Mouse (Mus musculus) MEL (cell line): ENCODE measurements at regions not wholly inside any gene's neighbourhood (a gene's known extent, or its start where the extent isn't known, plus 50 kb on each side); places are given as distances from the start of the nearest gene placed in this dataset.

Experiments used
- DNase-seq: peaks from one replicate; pipeline ENCODE4 v3.0.0; 2011; ENCODE audit warnings: low read depth, low spot score
- H3K27ac ChIP-seq: 2 replicates; pipeline ENCODE4 v1.5.1; 2012; ENCODE audit warnings: low read depth, mild to moderate bottlenecking, control low read depth, low read length, moderate library complexity; ENCODE audit not compliant: control insufficient read depth
- H3K27me3 ChIP-seq, 2 experiments: fragments of 150-350 bp in 1 of 2; sonication (generic) in 1 of 2; 2 replicates each; pipeline ENCODE4 v1.6.1; 2012; ENCODE audit warnings: low read length in 2 of 2, mild to moderate bottlenecking in 2 of 2, improper control_type of control experiment in 1 of 2, moderate library complexity in 1 of 2; ENCODE audit not compliant: insufficient read depth in 2 of 2, control insufficient read depth in 1 of 2
- H3K36me3 ChIP-seq, 2 experiments: 2 replicates each; pipeline ENCODE4 v1.6.1; 2012 to 2014; ENCODE audit warnings: low read length in 2 of 2, improper control_type of control experiment in 1 of 2, inconsistent platforms in 1 of 2, mild to moderate bottlenecking in 1 of 2; ENCODE audit not compliant: insufficient read depth in 2 of 2, control insufficient read depth in 1 of 2
- H3K4me1 ChIP-seq, 2 experiments: fragments of 150-350 bp in 1 of 2; sonication (generic) in 1 of 2; 2 replicates each; pipeline ENCODE4 v1.6.1; 2012; ENCODE audit warnings: low read length in 2 of 2, improper control_type of control experiment in 1 of 2, mild to moderate bottlenecking in 1 of 2; ENCODE audit not compliant: insufficient read depth in 2 of 2, control insufficient read depth in 1 of 2
- H3K4me3 ChIP-seq, 2 experiments: fragments of 150-350 bp in 1 of 2; sonication (generic) in 1 of 2; 2 replicates each; pipeline ENCODE4 v1.5.1; 2012; ENCODE audit warnings: low read depth in 2 of 2, low read length in 2 of 2, mild to moderate bottlenecking in 2 of 2, moderate library complexity in 2 of 2, control low read depth in 1 of 2, improper control_type of control experiment in 1 of 2; ENCODE audit not compliant: control insufficient read depth in 1 of 2, insufficient read depth in 1 of 2
- H3K79me2 ChIP-seq: 2 replicates; pipeline ENCODE4 v1.6.1; 2012; ENCODE audit warnings: mild to moderate bottlenecking, low read length, moderate library complexity; ENCODE audit not compliant: control insufficient read depth, poor library complexity, insufficient read depth
- H3K9ac ChIP-seq: 2 replicates; pipeline ENCODE4 v1.6.1; 2012; ENCODE audit warnings: low read depth, mild to moderate bottlenecking, control low read depth, low read length, moderate library complexity; ENCODE audit not compliant: control insufficient read depth, poor library complexity, severe bottlenecking
- H3K9me3 ChIP-seq: fragments of 150-350 bp; sonication (generic); replicated peaks from 2 replicates; pipeline ENCODE4 v1.6.1; 2012; ENCODE audit warnings: mild to moderate bottlenecking, low read length, improper control_type of control experiment, moderate library complexity; ENCODE audit not compliant: insufficient read depth
- ELF1 ChIP-seq: IDR thresholded peaks from 2 replicates; pipeline ENCODE4 v1.6.1; 2014; ENCODE audit warnings: low read depth, mild to moderate bottlenecking, inconsistent platforms, low read length, improper control_type of control experiment, moderate library complexity
- ETS1 ChIP-seq: IDR thresholded peaks from 2 replicates; pipeline ENCODE4 v1.6.1; 2012; ENCODE audit warnings: low read depth, mild to moderate bottlenecking, inconsistent platforms, low read length, improper control_type of control experiment, moderate library complexity
- GATA1 ChIP-seq: IDR thresholded peaks from 2 replicates; pipeline ENCODE4 v1.6.1; 2011; ENCODE audit warnings: low read depth, low read length, improper control_type of control experiment
- KAT2A ChIP-seq: conservative IDR thresholded peaks from 2 replicates; pipeline ENCODE4 v1.6.1; 2012; ENCODE audit warnings: low read depth, low read length, improper control_type of control experiment, inconsistent platforms
- MAFK ChIP-seq: IDR thresholded peaks from 2 replicates; pipeline ENCODE4 v1.6.1; 2011; ENCODE audit warnings: low read depth, mild to moderate bottlenecking, low read length, improper control_type of control experiment, borderline replicate concordance
- MAX ChIP-seq: IDR thresholded peaks from 2 replicates; pipeline ENCODE4 v1.6.1; 2011; ENCODE audit warnings: low read length, improper control_type of control experiment
- MEF2A ChIP-seq: IDR thresholded peaks from 2 replicates; pipeline ENCODE4 v1.6.1; 2014; ENCODE audit warnings: low read depth, mild to moderate bottlenecking, inconsistent platforms, low read length, improper control_type of control experiment; ENCODE audit not compliant: poor library complexity, insufficient replicate concordance, severe bottlenecking; ENCODE audit errors: extremely low read depth
- MYB ChIP-seq: IDR thresholded peaks from 2 replicates; pipeline ENCODE4 v1.6.1; 2011; ENCODE audit warnings: mild to moderate bottlenecking, low read depth, low read length, improper control_type of control experiment
- RCOR1 ChIP-seq: IDR thresholded peaks from 2 replicates; pipeline ENCODE4 v1.6.1; 2012; ENCODE audit warnings: low read depth, mild to moderate bottlenecking, inconsistent platforms, low read length, improper control_type of control experiment
- TCF12 ChIP-seq: IDR thresholded peaks from 2 replicates; pipeline ENCODE4 v1.6.1; 2014; ENCODE audit warnings: low read depth, mild to moderate bottlenecking, inconsistent platforms, low read length, improper control_type of control experiment, moderate library complexity
- UBTF ChIP-seq: IDR thresholded peaks from 2 replicates; pipeline ENCODE4 v1.6.1; 2012; ENCODE audit warnings: low read depth, mild to moderate bottlenecking, inconsistent platforms, low read length, improper control_type of control experiment, moderate library complexity, borderline replicate concordance; ENCODE audit not compliant: insufficient read depth
- USF1 ChIP-seq: IDR thresholded peaks from 2 replicates; pipeline ENCODE4 v1.6.1; 2014; ENCODE audit warnings: low read depth, mild to moderate bottlenecking, inconsistent platforms, low read length, improper control_type of control experiment, moderate library complexity
- ZC3H11A ChIP-seq: IDR thresholded peaks from 2 replicates; pipeline ENCODE4 v1.6.1; 2012; ENCODE audit warnings: low read depth, mild to moderate bottlenecking, inconsistent platforms, low read length, improper control_type of control experiment
- ZKSCAN1 ChIP-seq: IDR thresholded peaks from 2 replicates; pipeline ENCODE4 v1.6.1; 2012; ENCODE audit warnings: low read depth, mild to moderate bottlenecking, inconsistent platforms, low read length, improper control_type of control experiment, moderate library complexity
- ZNF384 ChIP-seq: IDR thresholded peaks from 2 replicates; pipeline ENCODE4 v1.6.1; 2012; ENCODE audit warnings: low read depth, mild to moderate bottlenecking, inconsistent platforms, low read length, improper control_type of control experiment

- TF ChIP-seq MAX (no peak), GATA1 (no peak), ZKSCAN1 (no peak), MEF2A (no peak), ZC3H11A (no peak), KAT2A (no peak), RCOR1 (no peak), ELF1 (no peak)
- Histone ChIP-seq H3K27me3 (0 out of 4 replicates have a peak, but pooled peaks cover 0 to 2% of the 10 kb centered on the region in 2 experiments), H3K4me3 (no peak overlapping the region)
These were observed 281.0 kb upstream of the Runx1 start for GRCm38 (mm10) chr16:93106811-93107523.

GRCm38 (mm10) chr16:93102174-93102573 is 276.2 kb upstream of the Runx1 start:
- Histone ChIP-seq H3K4me1 (0 out of 4 replicates have a peak, but pooled peaks cover 0 to 2% of the 10 kb centered on the region in 2 experiments), H3K36me3 (no peaks in the 10 kb centered on the region), H3K79me2 (no peaks in the 10 kb centered on the region), H3K27me3 (0 out of 4 replicates have a peak, but pooled peaks cover 0 to 2% of the 10 kb centered on the region in 2 experiments), H3K27ac (no peak overlapping the region), H3K9me3 (no peaks in the 10 kb centered on the region), H3K4me3 (no peak overlapping the region), H3K9ac (no peak overlapping the region)
- DNase-seq = no peak
- TF ChIP-seq MYB = no peak

More at GRCm38 (mm10) chr16:93106811-93107523, 281.0 kb upstream of the Runx1 start:
- H3K9ac ChIP-seq = no peak overlapping the region
- no peak for DNase-seq
- H3K79me2 ChIP-seq = no peaks in the 10 kb centered on the region
- no peaks in the 10 kb centered on the region for H3K9me3 ChIP-seq
- no peak overlapping the region for H3K27ac ChIP-seq
- H3K36me3 ChIP-seq = peaks cover 0 to 6% of the 10 kb centered on the region in 2 experiments; a peak in 2 of 4 replicates
- H3K4me1 ChIP-seq = peaks cover 2 to 18% of the 10 kb centered on the region in 2 experiments

GRCm38 (mm10) chr16:93098057-93098456 is 272.1 kb upstream of the Runx1 start:
- Histone ChIP-seq H3K9ac (no peak overlapping the region), H3K36me3 (no peaks in the 10 kb centered on the region), H3K27me3 (no peaks in the 10 kb centered on the region), H3K9me3 (no peaks in the 10 kb centered on the region), H3K27ac (no peak overlapping the region), H3K79me2 (no peaks in the 10 kb centered on the region), H3K4me1 (0 out of 4 replicates have a peak, but pooled peaks cover 0 to under 1% of the 10 kb centered on the region in 2 experiments), H3K4me3 (no peak overlapping the region)
- TF ChIP-seq ZNF384 (no peak), ETS1 (no peak), MAFK (no peak), RCOR1 (no peak), TCF12 (no peak), USF1 (no peak), UBTF (no peak), ZC3H11A (no peak)
- no peak for DNase-seq
